Mouse (Mus musculus) lung, adult 2 months (tissue): Measurements from ENCODE around the gene Frem1.

Experiments
- CTCF ChIP-seq: fragments of 200-500 bp; IDR thresholded peaks from 2 replicates; pipeline ENCODE4 v1.5.1; 2011; ENCODE audit warnings: mild to moderate bottlenecking, low read length, control low read depth; ENCODE audit not compliant: insufficient read depth
- POLR2A ChIP-seq: fragments of 200-500 bp; IDR thresholded peaks from 2 replicates; pipeline ENCODE4 v1.6.1; 2011; ENCODE audit warnings: low read depth, mild to moderate bottlenecking, control low read depth, low read length, borderline replicate concordance; ENCODE audit errors: extremely low read depth

DNA sequence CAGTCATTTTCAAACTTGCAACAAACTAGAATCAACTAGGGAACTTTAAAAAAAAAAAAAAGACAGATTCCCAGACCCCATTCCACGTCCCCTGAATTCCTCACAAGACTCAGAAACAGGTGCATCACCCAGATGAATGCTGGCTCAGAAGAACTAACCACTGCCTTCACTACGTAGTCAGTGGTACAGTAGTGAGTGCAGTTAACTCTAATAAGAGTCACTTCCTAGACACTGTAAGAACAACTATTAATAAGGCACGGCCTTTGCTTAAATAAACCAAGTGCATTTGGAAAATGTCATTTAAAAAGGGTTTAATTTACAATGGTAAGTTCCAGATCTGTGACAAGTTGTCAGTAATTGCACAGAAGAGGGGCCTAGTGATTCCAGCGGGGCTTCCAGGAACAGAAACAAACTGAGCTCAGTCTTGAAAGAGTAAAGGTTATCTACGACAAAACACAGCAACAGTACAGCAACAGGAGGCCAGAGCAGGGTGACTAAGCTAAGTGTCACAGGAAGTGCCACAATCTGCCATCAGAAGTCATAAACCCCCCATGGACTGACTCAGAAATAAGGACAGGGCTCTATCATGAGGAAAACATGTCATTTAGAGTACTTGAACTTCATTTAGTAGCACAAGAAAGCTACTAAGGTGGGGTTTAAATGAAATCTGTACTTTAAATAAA lies 203.4 kb downstream of the Frem1 start:
- no peak for TF ChIP-seq CTCF
- no peak for TF ChIP-seq POLR2A
